Mouse (Mus musculus): ENCODE measurements around the gene Yipf3. TPM values are rescaled to one million over a fixed set of nuclear protein-coding genes. Genes with fewer than 3 reads are reported as not detected.

Gene Yipf3
- 10 to 100 TPM; 81.8 to 82.6 TPM for total RNA-seq (2021)

DNA sequence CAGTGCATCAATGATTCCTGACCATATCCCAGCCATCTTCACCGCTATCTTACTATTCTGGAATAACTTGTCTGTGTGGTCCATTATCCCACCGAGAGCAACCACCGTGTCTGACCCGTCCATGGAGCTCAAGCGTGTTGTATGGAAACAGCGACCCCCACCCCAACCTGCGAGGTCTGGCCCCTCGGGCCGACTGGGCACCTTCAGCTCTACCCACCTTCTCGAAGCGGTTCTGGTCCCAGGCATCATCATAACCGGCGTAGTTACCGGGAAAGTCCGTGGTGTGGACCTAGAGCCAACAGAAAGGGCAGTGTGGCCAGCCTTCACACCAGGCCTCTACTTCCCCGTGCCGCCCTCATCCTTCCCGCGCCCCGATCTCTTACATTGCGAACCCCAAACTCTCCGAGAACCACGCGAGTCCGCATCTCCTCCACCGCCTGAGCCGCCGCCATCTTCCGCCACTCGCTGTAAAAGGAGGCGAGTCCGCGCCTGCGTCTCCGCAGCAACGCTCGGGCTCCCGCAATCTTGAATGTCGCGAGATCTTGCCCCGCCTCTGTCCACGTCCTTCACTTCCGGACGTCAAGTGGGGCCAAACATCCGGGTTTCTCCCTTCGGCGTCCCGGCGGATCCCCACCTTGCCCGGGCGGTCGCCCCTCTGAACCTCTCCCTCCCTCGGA is at the start of gene Yipf3, which contains the start of gene Polr1c:
TSS of gene Yipf3 (plus strand) at position 569 of the 677 bp plus-strand sequence.
TSS of gene Polr1c (minus strand) at position 543 of the 677 bp plus-strand sequence.
- intact Hi-C loops (cut with DNase I) = loop anchor here (2.0 kb wide), 1 partner anchor 135 kb away; the partner anchor contains the start of gene Zfp318
- peak; percentile 92 for DNase-seq (ENCODE audit: low spot score)

DNA sequence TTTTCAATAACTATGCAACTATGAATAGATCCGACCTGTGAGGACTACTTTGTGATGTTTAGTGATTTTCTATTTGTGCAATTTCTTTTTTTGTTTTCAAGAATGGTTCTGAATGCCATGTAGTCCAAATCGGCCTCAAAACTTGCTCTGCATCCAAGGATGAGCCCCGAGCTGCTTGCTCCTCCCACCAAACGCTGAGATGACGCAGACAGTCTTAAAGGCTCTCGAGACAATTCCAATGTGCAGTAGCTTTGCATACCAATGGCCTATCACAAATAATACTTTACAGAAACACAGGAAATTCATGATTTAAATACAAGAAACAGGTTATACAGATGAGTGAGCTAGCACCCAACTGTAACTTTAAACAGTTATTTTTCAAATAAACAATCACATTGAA is 46.7 kb upstream of the Yipf3 start:
- intact Hi-C loops (cut with DNase I) = no loop called here
- no peak for DNase-seq (ENCODE audit: low spot score)

DNA sequence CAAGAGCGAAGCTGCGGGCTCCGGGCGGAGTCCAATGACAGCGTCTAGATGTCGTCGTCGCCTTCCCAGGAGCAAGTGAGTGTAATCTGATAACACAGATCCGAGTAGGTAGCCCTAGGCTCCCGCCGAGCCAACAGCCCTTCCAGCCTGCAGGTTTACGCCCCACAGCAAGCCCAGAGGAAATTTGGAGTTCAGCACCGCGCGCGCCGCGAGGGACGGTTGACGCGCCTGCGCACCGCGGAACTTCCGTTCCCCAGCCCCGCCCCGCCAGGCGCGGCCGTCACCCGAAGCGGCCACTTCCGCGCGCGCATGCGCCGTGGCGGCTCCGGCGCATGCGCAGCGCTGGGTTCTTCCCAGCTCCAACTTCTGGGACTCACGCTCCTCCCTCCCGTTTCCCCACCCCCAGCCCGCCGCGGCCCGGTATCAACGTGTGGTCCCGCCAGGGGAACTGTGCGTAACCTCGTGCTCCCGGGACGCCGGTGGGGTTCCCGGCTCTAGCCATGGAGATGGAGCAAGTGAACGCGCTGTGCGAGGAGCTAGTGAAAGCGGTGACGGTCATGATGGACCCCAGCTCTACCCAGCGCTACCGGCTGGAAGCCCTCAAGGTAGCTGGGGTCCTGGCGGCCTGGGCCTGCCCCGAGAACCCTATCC is 45.3 kb upstream of the Yipf3 start, which contains the start of the genes Polh and Xpo5:
TSS of gene Polh (minus strand) at position 225 of the 651 bp plus-strand sequence.
TSS of gene Xpo5 (plus strand) at position 362 of the 651 bp plus-strand sequence.
- DNase-seq (ENCODE audit: low spot score) = peak; percentile 88
- intact Hi-C loops (cut with DNase I) = no loop called here

DNA sequence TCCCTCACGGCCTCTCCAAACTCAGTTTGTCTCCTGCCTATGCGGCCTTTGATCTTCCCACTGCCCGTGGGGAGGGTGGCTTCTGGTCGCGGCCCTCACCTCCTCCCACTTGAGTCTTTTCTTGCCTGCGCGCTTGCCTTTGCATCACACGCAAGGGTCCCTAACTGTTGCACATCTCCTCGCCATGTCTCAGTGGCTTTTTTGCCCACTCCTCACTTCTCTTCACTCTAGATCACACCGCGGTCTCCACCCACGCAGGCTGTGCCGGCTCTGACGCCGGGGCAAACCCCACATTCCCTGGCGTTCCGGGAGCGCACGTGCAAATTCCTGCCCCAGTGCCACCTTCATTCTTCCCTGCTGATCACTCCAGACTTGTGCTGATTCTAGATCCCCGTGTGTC is 44.8 kb upstream of the Yipf3 start:
- DNase-seq (ENCODE audit: low spot score) = no peak
- intact Hi-C loops (cut with DNase I) = no loop called here

DNA sequence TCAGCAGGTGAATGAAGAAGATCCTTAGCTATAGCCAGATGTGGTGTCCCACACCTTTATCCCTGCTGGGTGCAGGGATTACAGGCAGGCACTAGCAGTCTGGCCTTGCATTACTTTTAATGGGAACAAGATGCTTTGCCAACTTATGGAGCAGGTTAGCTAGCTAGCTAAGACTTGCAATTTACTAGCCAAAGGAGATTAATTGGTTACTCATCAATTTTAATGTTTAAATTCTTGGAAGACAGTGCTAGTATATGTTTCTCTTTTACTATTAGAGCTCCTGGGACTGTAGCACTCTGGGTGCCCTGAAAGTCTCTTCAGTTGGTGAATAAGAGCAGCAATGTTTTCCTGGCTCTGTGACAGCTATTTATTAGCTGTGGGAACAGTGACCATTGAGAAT is 41.2 kb upstream of the Yipf3 start:
- no peak for DNase-seq (ENCODE audit: low spot score)

DNA sequence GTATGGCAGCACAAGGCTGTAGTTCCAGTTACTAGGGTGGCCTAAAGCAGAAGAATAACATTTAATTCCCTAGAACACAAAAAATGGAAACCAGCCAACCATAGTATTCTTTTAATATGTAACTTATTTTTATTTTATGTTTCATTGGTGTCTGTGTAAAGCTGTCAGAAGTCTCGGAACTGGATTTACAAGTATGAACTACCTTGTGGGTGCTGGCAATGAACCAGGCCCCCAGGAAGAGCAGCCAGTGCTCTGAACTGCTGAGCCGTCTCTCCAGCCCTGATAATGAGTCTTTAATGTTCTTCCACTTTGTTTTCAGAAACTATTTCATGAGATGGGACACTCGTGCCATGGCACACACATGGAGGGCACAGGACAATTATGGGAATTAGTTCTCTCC is 37.3 kb upstream of the Yipf3 start:
- no peak for DNase-seq (ENCODE audit: low spot score)
- intact Hi-C loops (cut with DNase I) = no loop called here

More for the DNA sequence above, 41.2 kb upstream of the Yipf3 start:
- intact Hi-C loops (cut with DNase I) = no loop called here

DNA sequence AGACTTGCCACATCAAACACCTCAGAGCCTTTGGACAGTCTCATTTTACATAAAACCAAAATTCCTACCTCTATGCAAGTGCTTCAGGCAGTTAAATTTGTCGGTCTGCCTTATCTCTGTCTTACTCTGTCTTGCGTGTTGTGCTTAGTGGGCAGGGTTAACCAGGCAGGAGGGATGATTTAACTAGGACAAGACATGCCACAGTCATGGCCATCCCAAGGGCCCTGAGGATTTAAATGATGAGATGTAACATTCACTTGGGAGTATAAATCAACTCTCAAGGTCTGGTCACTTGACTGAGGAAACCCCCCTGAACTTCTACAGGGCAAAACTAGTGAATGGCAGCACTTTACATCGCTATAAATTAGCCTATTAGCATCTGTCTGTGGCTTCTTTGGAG is 26.3 kb upstream of the Yipf3 start:
- intact Hi-C loops (cut with DNase I) = no loop called here

DNA sequence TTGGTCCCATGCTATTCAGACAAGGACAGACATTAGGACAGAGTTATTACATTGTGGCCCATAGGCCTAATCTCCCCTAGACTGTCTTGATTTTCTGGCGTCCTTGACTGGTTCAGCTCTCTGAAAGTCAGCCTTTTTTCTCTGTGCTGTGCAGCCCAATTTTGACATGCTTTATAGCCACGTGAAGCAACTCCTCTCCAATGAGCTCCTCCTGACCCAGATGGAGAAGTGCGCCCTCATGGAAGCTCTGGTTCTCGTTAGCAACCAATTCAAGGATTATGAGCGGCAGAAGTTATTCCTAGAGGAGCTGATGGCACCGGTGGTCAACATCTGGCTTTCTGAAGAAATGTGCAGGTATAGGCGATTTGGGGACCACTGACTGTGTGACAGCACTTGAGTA is 20.3 kb upstream of the Yipf3 start:
- intact Hi-C loops (cut with DNase I) = no loop called here
- DNase-seq (ENCODE audit: low spot score) = no peak

More for the DNA sequence above, 26.3 kb upstream of the Yipf3 start:
- no peak for DNase-seq (ENCODE audit: low spot score)

DNA sequence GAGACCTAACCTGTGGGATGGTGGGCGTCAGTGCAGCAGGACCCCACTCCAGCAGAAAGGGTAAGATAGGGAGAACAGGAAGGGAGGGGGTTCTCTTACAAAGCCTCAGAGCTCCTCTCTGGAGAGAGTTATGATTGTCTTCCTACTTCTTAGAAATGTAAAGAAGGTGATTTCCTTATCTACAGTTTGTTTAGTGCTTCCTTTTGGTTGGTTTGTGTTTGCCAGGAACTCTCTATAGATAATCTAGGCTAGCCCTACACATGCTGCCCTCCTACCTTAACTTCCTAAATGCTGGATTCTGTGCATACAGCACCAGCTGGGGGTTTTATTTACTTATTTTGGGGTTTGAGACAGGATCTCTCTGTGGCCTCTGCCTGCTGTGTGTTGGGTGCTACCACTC is 11.8 kb upstream of the Yipf3 start:
- DNase-seq (ENCODE audit: low spot score) = no peak
- intact Hi-C loops (cut with DNase I) = no loop called here

DNA sequence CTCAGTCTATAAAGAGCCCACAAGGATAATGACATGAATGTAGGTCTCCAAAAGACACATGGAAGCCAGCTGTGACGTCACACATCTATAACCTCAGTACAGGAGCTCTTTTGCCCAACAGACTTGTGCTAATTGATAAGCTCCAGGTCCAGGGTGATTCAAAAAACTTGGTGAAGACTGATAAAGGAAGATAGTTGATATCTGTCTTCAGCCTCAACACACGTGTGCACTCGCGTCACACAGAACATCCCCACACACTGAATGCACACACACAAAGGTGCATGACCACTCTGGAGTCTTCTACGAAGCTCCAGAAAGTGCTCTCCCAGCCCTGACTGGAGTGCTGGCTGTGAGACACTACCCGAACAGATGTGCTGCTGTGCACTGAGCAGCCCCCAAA is 10.8 kb upstream of the Yipf3 start:
- no peak for DNase-seq (ENCODE audit: low spot score)
- intact Hi-C loops (cut with DNase I) = no loop called here

DNA sequence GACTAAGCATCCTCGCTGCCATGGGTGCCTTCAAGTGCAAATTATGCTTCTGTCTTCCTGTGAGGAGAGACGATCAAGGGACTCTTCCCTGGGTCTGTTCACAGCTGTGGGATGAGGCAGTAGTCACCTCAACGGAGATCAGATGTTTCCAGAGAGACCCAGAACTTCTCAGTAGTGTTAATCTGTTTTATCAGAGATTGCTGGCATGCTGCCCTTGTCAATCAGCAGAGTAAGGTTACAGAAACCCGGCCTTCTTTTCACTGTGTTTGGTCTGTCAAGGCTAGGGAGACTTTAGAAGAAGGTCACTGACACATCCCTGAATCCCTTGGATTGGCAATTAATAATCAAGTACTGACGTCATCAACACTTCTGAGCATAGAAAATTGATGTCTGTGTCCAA is 10.4 kb upstream of the Yipf3 start:
- intact Hi-C loops (cut with DNase I) = no loop called here

DNA sequence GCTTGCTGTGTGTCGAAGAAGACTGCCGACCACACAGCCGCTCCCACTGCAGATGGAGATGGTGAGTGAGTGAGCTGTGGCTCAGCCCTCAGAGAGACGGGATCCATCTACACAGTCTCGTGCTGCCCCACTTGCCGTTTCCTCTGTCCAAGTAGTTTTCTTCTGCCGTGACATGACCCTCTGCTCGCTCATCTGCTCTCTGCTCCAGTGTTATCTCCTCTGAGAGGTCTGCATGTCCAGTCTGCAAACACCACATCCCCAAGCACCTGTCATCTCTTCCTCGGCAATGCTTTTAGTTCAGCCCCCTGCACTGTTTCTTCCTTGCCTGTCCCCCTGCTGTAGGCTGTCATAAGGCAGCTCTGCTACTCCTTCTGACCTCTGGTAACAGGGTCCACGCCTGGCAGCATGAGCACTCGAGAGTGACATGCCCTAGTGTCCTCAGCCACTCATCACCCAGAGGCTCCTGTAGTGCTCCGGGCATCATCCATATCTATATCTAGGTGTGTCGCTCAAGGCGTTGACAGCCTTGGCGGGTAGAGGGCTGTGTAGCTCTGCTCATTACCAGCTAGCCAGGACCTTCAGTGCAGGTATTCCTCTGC is 8.3 kb upstream of the Yipf3 start:
- intact Hi-C loops (cut with DNase I) = no loop called here
- DNase-seq (ENCODE audit: low spot score) = no peak

More for the DNA sequence above, 10.4 kb upstream of the Yipf3 start:
- no peak for DNase-seq (ENCODE audit: low spot score)

DNA sequence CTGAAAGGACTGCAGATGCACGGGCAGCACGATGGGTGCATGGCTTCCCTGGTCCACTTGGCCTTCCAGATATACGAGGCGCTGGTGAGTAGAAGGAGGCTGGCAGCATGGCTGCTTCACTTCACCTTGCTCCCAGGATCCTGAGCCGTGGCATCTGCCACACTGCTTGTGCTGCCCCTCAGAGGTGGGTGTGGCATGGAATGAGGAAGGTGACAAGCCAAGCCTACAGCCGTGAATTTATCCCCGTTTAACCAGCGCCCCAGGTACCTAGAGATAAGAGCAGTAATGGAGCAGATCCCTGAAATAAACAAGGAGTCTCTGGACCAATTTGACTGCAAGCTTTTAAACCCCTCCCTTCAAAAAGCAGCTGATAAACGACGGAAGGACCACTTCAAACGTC is 6.4 kb upstream of the Yipf3 start:
- intact Hi-C loops (cut with DNase I) = no loop called here
- no peak for DNase-seq (ENCODE audit: low spot score)

DNA sequence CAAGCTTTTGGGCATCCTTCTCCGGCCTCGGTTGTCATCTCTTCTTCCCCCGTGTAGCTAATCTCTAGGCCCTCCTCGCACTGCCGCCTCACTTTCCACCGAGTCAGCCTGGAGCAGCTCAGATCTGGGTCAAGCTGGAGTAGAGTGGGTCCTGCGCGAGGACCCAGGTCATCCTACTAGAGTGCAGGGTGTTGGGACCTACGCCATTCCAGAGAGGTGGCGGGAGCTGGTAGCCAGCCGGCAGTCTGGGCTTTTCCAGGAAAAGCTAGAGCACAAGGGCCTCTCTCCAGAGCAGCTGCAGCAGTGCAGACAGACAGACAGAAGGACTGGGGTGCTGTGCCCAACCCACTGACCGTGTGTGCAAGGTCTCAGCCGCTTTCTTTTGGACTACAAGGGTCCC is 5.6 kb upstream of the Yipf3 start:
- intact Hi-C loops (cut with DNase I) = no loop called here
- DNase-seq (ENCODE audit: low spot score) = no peak

DNA sequence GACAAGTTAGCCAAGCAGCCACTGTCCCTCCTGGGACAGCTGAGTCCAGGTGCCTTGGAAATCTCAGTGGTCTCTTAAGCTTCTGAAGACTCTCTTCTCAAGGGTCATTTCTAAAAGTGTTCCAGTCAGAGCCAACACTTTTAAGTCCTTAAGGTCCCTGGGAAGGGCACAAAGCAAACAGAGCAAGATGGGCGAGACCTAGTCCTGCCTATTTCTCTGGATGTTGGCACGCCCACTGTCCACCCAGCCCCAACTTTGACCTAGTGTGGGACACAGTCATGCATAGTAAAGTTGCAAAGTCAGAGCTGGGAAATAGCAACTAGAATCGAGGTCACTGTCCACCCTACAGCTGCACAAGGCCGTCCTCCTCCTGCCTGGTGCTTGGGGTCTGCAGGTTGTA is 4.9 kb upstream of the Yipf3 start:
- intact Hi-C loops (cut with DNase I) = no loop called here
- no peak for DNase-seq (ENCODE audit: low spot score)

DNA sequence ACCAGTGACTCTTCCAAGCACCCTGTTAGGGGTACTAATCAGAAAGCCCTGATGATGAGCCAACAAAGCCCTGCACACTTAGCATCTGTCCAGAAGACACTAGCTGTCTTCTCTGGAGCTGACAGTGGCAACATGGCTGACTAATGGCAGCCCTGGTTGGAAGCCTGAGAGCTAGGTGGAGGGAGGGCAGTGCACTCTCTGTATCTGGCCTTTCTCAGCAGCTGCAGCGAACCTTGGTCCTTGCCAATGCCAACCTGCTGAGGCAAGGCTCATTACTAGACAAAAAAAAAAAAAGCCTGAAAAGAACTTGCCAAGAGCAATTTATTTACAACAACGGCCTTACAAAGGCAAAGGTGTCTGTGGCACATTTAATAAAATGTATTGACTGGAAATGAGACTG is 4.3 kb upstream of the Yipf3 start:
- intact Hi-C loops (cut with DNase I) = no loop called here

DNA sequence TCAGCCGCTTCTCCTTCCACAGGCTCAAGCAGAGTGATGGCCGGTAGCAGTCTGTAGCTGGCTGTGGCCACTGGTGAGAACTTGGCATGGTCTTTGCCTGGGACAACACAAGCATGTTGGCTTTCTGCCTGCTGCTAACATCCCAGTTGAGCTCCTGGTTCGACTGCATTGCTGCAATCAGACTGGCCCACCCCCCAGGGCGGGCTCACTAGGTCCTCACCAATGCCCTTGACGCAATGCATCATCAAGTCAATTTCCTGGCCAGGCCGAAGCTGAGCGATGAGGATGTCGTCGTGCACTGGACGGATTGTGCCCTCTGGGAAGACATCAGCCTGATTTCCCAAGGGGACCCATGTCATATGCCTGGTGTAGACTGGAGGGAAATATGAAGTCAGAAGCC is 3.3 kb upstream of the Yipf3 start:
- intact Hi-C loops (cut with DNase I) = no loop called here
- DNase-seq (ENCODE audit: low spot score) = no peak

More for the DNA sequence above, 4.3 kb upstream of the Yipf3 start:
- DNase-seq (ENCODE audit: low spot score) = no peak

DNA sequence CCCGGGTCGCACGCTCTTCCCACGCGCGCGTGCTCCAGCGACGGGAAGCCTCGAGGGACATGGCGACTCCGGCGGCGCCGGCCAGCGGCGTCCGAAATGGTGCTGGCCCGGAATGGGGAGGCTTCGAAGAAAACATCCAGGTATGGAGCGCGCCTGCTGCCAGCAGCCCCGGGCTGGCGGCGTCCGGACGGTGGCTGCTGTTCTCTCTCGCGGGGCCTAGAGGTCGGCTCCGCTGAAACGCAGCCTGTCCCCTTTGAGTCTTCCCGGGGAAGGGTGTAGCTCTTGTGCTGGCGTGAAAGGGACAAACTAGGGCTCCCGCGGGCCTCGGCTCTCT is 276 bp downstream of the Yipf3 start:
- intact Hi-C loops (cut with DNase I) = loop anchor here (2.0 kb wide), 1 partner anchor 135 kb away; the partner anchor contains the start of gene Zfp318
- DNase-seq (ENCODE audit: low spot score) = no peak

DNA sequence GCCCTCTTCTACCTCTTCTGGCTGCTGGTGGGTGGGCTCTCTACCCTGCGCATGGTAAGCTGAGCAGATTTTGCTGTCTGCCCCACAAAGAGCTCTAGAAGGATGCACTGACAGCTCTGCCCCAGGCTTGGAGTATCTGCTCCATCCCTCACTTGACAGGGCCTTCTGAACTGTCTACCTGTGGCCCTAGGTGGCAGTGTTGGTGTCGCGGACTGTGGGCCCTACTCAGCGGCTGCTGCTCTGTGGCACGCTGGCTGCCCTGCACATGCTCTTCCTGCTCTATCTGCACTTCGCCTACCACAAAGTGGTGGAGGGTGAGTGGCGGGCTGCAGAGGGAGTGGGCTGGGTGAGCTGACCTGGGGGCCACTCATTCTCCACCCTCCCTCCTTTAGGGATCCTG is 3.3 kb downstream of the Yipf3 start:
- intact Hi-C loops (cut with DNase I) = no loop called here
- no peak for DNase-seq (ENCODE audit: low spot score)

DNA sequence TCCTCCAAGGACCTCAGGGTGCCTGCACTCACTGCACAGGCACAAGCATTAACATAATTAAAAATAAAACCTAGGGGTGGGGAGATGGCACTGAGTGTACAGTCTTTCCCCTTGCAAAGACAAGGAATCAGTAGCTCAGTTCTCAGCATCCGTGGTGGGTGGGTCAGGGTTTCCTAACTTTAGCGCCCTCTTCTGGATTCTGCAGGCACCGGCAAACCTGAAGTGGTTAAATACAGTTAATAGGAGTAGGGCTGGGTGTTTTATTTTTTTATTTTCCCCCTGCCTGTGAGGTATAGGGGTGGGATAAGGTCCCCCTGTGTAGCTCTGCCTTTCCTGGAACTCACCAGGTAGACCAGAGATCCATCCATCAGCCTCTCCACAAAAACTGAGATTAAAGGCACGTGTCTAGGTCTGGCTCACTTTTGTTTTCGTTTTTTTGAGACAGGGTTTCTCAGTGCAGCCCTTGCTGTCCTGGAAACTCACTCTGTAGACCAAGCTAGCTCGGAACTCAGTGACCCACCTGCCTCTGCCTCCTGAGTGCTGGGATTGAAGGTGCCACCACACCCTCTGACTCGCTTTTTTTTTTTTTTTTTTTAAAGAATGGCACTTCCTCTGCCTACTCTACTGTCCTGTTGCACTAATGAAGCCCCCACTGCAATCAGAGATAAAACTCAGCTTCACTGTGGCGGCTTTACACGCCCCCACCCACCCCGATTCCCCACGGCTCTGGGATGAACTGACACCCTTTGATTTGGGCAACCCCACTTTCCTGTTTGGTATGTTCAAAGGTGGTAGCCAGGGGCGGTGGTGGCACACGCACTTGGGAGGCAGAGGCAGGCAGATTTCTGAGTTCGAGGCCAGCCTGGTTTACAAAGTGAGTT is 4.9 kb downstream of the Yipf3 start:
- intact Hi-C loops (cut with DNase I) = no loop called here
- no peak for DNase-seq (ENCODE audit: low spot score)

Data from heart, postnatal 25 days (tissue).